Mouse (Mus musculus): ENCODE results near the gene Rpap1.
A peak's percentile ranks its signal among the peaks of the same experiment; 100 is the strongest.

Rpap1 gene

GRCm38 (mm10) chr2:119799181-119799960 lies 12.0 kb upstream of the Rpap1 start:
- no peak for DNase-seq (ENCODE audit: low read depth, low spot score)

GRCm38 (mm10) chr2:119798246-119798927 lies 11.1 kb upstream of the Rpap1 start:
- DNase-seq (ENCODE audit: low read depth, low spot score), result no peak

DNA sequence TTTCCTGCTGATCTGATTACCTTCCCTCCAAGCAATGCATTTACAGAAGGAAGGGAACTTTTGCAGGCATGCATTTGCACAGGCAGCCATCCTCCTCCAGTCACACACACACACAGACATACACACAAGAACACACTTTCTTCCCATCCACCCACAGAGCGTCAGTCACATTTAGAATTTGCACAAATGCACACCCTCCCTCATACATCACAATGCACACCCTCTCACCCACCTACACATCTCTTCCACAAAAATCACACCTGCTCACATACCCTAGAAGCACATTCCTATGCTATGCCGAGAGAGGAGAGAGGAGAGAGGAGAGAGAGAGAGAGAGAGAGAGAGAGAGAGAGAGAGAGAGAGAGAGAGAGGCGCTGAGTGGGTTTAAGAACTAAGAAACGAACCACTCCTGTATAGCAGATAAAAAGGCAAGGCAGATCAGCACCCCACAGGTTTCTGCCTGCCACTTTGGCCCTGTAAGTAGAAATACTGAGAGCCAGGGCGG lies 10.0 kb upstream of the Rpap1 start, which contains the start of gene Tyro3:
TSS of gene Tyro3 (plus strand) at position 455 of the 505 bp plus-strand sequence.
- DNase-seq (ENCODE audit: low read depth, low spot score), result no peak

GRCm38 (mm10) chr2:119789996-119790395 lies 2.7 kb upstream of the Rpap1 start:
- no peak for DNase-seq (ENCODE audit: low read depth, low spot score)

DNA sequence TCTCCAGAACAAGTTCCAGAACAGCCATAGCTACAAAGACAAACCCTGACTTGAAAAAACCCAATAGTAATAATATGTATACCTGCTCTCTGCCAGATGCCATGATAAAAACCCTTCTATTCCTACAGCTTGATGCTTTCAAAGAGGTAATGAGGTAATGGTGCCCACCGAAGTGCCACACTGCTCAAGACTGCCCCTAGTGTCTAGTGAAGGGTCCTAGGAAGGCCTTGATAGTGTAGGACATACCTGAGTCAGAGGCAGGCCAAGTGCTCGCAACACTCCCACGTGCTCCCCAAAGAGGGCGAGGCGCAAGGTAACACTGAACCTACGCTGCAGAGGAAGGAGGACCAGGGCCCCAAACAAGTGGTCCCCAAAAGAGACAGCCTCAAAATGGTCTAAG lies 20.1 kb downstream of the Rpap1 start:
- DNase-seq (ENCODE audit: low read depth, low spot score), result no peak

DNA sequence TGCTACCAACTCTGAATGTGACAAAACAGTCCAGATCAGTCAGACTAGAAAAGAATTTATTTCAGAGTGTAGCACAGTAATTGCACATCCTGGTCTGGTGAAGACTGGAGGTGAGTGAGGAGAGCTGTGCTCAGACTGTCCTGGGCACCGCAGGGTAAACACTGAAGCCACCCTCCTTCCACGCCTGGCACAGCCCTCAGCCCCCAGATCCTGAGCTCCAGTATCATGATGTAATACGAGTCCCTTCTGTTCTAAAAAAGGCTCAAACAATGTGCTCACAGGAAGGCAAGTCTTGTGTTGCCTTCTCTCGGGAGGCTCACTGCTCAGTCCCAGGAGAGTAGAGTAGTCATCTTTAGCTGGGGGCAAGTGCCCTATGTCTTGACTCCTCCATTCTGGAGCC lies 23.4 kb downstream of the Rpap1 start:
- no peak for DNase-seq (ENCODE audit: low read depth, low spot score)

DNA sequence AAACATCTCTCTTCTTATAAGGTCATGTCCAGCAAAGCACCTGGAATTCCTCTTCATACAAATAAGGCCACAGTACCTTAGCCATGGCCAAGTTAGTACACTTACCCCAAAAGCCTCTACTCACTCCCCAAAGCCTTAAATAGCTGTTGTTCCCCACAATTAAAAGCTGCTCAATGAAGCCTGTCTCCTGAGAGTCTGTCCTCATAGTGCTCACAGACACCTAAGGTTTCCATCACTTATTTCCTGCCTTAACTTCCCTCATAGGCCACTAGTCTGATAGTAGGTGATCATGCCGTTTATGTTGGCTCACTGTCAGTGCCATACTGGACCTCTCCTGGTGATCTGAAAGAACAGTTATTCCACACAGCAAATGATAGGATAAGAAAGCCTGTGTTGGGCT lies 25.1 kb downstream of the Rpap1 start:
- DNase-seq (ENCODE audit: low read depth, low spot score), result no peak

DNA sequence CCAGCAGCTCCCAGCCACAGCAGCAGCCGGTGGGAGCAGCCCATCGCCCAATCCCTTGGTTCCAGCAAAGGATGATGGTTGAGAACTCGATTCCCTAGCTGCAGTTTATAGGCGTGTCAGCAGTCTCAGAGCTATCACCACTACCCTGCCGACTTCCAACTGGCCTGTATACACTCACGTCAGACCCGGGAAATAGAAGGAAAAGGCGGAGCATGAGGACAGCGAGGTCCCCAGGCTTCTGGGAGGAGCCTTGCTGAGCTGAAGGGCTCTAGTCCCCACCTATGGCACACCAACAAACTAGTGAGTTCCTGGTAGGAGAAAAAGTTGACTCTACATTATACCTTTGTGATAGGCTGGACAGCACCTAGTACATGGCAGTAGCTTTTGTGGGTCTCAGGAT lies 27.1 kb downstream of the Rpap1 start, which contains the start of gene Ltk:
TSS of gene Ltk (minus strand) at position 181 of the 400 bp plus-strand sequence.
- DNase-seq (ENCODE audit: low read depth, low spot score), result no peak

DNA sequence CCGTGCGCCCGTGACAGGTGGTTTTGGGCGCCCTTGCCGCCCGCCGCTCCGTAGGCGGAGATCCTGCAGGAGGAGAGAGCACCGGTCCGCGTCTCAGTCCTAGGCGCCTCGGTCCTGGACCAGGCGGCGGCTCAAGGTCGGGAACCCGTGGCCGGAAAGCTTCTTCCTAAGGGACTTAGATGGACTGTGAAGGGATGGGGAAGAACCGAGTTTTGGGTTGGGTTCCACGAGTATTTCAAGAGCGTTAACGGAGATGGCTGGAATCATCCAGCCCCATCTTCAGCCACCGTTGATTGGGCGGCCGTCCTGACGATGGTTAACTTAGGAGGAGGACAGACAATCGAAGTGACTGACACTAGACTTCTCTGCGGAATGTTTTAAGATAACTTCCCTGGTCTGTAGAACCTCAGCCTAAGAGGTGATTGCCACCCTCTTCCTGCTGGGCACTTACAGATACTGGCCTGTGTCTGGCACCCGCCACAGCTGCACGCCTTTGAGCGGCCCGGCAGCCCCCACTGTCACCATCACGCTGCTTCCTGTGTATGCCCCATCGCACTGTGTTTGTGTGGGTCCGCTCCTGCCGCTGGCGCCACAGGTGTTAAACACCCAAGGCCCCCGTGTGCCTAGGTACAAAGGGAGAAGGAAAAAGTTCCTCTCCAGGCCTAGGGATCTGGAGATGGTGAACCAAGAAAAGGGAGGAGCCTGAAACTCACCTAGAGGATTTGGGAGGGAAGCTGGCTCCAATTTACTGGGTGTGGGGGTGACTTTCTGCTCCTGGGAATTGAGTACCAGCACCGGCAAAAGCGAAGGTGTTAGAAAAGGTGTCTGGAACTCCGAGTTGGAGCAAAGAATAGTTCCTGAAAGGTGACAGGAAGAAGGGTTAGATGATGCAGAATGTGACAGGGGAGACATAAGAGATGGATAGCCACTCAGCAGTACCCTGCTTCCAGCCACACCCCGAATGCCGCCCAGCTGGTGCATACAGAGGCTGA lies 28.2 kb downstream of the Rpap1 start:
- no peak for DNase-seq (ENCODE audit: low read depth, low spot score)

- DNase-seq (ENCODE audit: low read depth, low spot score), result no peak
Measured at GRCm38 (mm10) chr2:119758101-119758843, 29.1 kb downstream of the Rpap1 start.

GRCm38 (mm10) chr2:119757601-119758100 lies 29.7 kb downstream of the Rpap1 start:
- no peak for DNase-seq (ENCODE audit: low read depth, low spot score)

DNA sequence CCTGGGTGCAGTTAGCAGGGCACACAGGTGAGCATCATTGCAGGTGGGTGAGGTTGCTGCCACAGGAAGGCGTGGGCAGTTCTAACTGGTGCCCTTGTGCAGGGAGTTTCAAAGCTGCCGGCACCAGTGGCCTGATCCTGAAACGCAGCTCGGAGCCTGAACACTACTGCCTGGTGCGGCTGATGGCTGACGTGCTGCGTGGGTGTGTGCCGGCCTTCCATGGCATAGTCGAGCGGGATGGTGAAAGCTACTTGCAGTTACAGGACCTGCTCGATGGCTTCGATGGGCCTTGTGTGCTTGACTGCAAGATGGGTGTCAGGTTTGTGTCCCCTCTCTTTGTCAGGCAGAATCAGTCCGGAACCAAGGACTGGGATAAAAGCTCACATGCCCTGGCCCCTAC lies 38.1 kb downstream of the Rpap1 start:
- DNase-seq (ENCODE audit: low read depth, low spot score), result no peak

DNA sequence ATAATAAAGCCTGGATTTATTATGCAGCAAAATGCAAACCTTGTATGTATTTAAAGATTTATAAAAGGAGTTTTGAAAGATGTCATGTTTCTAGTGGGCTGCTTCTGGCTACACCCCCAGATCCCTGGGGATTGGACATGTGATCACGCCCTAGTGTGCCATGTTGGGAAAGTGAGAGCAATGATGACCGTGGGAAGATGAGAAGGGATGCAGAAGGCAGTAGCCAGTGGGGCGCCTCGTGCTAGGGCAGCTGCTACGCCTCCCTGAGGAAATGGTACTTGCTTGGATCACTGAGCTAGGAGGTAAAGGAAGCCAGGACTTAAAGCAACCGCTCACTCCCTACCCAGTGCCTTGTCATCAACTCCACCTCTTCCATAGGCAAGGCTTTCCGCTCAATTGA lies 39.8 kb downstream of the Rpap1 start:
- DNase-seq (ENCODE audit: low read depth, low spot score), result no peak

DNA sequence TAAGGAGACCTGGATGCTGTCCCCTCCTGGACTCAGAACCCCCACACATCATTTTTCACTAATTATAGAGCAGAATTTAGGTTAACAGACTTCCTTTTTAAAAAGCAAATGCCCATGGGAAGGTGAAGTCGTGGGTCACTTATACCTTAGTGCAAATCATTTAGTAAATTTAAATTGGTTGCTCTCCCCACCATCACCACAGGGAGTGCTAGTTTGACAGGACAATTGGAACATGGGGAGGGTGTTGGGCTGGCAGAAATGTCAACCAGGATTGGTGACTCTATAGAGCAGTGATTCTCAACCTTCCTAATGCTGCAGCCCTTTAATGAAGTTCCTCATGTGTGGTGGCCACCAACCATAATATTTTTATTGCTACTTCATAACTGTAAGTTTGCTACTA lies 42.1 kb downstream of the Rpap1 start:
- no peak for DNase-seq (ENCODE audit: low read depth, low spot score)

GRCm38 (mm10) chr2:119744163-119745111 lies 42.9 kb downstream of the Rpap1 start:
- DNase-seq (ENCODE audit: low read depth, low spot score), result peak; percentile 47

DNA sequence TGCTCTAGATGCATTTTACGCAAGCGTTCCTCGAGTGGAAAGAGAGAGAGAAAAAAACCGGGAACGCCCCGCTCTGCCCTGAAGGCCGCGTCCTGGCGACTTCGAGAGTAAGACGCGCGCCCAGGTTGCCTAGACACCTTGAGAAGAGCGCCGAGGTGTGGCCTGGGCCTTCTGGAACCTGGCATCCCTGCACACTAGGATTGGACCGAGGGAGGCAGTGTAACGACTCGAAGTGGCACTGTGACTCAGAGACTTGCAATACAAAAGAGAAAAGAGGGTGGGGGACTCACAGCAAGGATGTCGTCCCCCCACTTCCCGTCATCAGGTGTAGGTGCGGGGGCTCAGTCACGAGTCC lies 43.6 kb downstream of the Rpap1 start:
- no peak for DNase-seq (ENCODE audit: low read depth, low spot score)

DNA sequence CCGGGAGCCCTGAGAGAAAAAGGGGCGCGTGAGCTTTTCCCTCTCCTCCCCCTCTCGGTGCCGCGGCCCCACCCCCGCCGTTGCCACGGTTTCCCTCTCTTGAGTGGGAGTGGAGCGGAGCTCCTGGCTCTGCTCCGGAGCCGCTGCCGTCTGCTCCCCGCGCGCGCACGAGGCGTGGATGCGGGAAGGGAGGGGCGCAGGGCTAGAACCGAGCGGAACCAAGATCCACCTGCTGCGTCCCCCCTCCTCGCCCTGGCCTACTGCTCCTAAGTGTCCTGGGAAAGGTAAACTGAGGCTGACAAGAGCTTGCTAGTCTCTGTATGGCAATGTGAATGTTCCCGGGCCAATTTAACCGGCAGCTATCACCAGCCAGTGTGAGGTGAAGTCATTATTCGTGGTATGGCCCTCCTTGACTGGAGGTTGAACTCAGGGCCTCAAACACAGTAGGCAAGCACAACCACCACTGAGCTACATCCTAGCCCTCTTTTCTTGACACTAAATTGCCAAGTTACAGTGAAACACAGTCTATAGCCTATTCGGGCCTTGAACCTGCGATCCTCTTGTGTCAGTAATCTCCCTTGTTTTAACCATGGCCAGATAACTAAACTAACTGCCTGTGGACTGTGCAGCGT lies 44.0 kb downstream of the Rpap1 start:
- DNase-seq (ENCODE audit: low read depth, low spot score), result no peak

DNA sequence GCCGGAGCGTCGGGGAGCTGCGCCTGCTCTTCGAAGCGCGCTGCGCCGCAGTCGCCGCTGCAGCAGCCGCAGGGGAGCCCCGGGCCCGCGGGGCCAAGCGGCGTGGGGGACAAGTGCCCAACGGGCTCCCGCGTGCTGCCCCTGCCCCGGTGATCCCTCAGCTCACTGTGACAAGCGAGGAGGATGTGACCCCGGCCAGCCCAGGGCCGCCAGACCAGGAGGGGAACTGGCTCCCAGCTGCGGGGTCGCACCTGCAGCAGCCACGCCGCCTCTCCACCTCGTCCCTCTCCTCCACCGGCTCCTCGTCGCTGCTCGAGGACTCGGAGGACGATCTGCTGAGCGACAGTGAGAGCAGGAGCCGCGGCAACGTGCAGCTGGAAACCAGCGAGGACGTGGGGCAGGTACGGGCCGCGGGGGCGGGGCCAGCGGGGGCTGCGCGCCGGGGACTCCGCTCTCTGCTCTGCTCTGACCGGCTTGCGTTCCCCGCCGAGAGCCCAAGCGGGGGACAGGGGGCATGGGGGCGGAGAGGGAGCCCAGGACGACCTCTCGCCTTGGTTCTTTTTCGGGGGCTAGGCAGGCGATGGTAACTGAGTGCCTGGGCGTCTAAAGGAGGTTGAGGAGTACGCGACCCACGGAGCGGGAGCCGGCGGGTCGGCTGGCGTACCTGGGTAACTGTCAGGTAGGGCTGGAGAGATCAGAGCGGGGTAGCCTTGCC lies 44.7 kb downstream of the Rpap1 start:
- DNase-seq (ENCODE audit: low read depth, low spot score), result no peak

All from c-Kit-negative CD71-positive TER-119-positive erythroid progenitor cells, embryonic 14.5 days (primary cell).